Mouse (Mus musculus): ENCODE measurements around the gene Gp1bb. TPM values are rescaled to one million over a fixed set of nuclear protein-coding genes. Genes with fewer than 3 reads are reported as not detected.

Gp1bb gene
- polyA plus RNA-seq, 1 experiment, result 0.44 TPM

- H3K9me3 ChIP-seq (ENCODE audit: control insufficient read depth, low read length), result no peaks in the 10 kb centered on the region
- no peak for TF ChIP-seq TAL1 (IDR thresholded peaks at IDR 0.05; ENCODE audit: low read length)
- TF ChIP-seq GATA1 (IDR thresholded peaks at IDR 0.05; ENCODE audit: low read length), result no peak
- H3K27me3 ChIP-seq (ENCODE audit: control insufficient read depth), result peaks cover 44% of the 10 kb centered on the region
- no peaks in the 10 kb centered on the region for H3K4me1 ChIP-seq (ENCODE audit: control insufficient read depth)
- no peaks in the 10 kb centered on the region for H3K36me3 ChIP-seq (ENCODE audit: control insufficient read depth)
- no peak overlapping the region for H3K4me3 ChIP-seq (replicated peaks)
Observed at GRCm38 (mm10) chr16:18596255-18596654, 25.9 kb downstream of the Gp1bb start.

- TF ChIP-seq TAL1 (IDR thresholded peaks at IDR 0.05; ENCODE audit: low read length) (no peak), GATA1 (IDR thresholded peaks at IDR 0.05; ENCODE audit: low read length) (no peak)
- Histone ChIP-seq H3K9me3 (ENCODE audit: control insufficient read depth, low read length) (peaks cover 2% of the 10 kb centered on the region; the same call in 1 of the 2 replicates), H3K27me3 (ENCODE audit: control insufficient read depth) (peaks cover 67% of the 10 kb centered on the region), H3K4me3 (replicated peaks) (no peak overlapping the region), H3K4me1 (ENCODE audit: control insufficient read depth) (peaks cover 1% of the 10 kb centered on the region; the same call in 1 of the 2 replicates), H3K36me3 (ENCODE audit: control insufficient read depth) (no peaks in the 10 kb centered on the region)
Observed at GRCm38 (mm10) chr16:18593930-18594329, 28.3 kb downstream of the Gp1bb start.

GRCm38 (mm10) chr16:18591047-18592018 is 30.9 kb downstream of the Gp1bb start:
- peaks cover 85% of the 10 kb centered on the region for H3K27me3 ChIP-seq (ENCODE audit: control insufficient read depth)
- no peaks in the 10 kb centered on the region for H3K36me3 ChIP-seq (ENCODE audit: control insufficient read depth)
- H3K4me3 ChIP-seq (replicated peaks), result no peak overlapping the region
- H3K9me3 ChIP-seq (ENCODE audit: control insufficient read depth, low read length), result peaks cover 5% of the 10 kb centered on the region; the same call in 1 of the 2 replicates
- H3K4me1 ChIP-seq (ENCODE audit: control insufficient read depth), result peaks cover 1% of the 10 kb centered on the region; the same call in 1 of the 2 replicates
- TF ChIP-seq GATA1 (IDR thresholded peaks at IDR 0.05; ENCODE audit: low read length) (no peak), TAL1 (IDR thresholded peaks at IDR 0.05; ENCODE audit: low read length) (no peak)

GRCm38 (mm10) chr16:18589804-18590790 is 32.1 kb downstream of the Gp1bb start, which contains the start of gene Tbx1:
TSS of gene Tbx1 (minus strand) at chr16:18590671.
- TF ChIP-seq GATA1 (IDR thresholded peaks at IDR 0.05; ENCODE audit: low read length) (no peak), TAL1 (IDR thresholded peaks at IDR 0.05; ENCODE audit: low read length) (no peak)
- Histone ChIP-seq H3K9me3 (ENCODE audit: control insufficient read depth, low read length) (peaks cover 7% of the 10 kb centered on the region; the same call in 1 of the 2 replicates), H3K27me3 (ENCODE audit: control insufficient read depth) (peaks cover 94% of the 10 kb centered on the region), H3K36me3 (ENCODE audit: control insufficient read depth) (no peaks in the 10 kb centered on the region), H3K4me1 (ENCODE audit: control insufficient read depth) (peaks cover 1% of the 10 kb centered on the region; the same call in 1 of the 2 replicates), H3K4me3 (replicated peaks) (no peak within 1 kb of the TSS)

GRCm38 (mm10) chr16:18589080-18589621 is 33.1 kb downstream of the Gp1bb start:
- peaks cover 98% of the 10 kb centered on the region for H3K27me3 ChIP-seq (ENCODE audit: control insufficient read depth)
- no peak for TF ChIP-seq TAL1 (IDR thresholded peaks at IDR 0.05; ENCODE audit: low read length)
- TF ChIP-seq GATA1 (IDR thresholded peaks at IDR 0.05; ENCODE audit: low read length), result no peak
- no peak overlapping the region for H3K4me3 ChIP-seq (replicated peaks)
- H3K36me3 ChIP-seq (ENCODE audit: control insufficient read depth), result no peaks in the 10 kb centered on the region
- H3K9me3 ChIP-seq (ENCODE audit: control insufficient read depth, low read length), result peaks cover 7% of the 10 kb centered on the region; the same call in 1 of the 2 replicates
- peaks cover 1% of the 10 kb centered on the region; the same call in 1 of the 2 replicates for H3K4me1 ChIP-seq (ENCODE audit: control insufficient read depth)

GRCm38 (mm10) chr16:18588738-18589055 is 33.5 kb downstream of the Gp1bb start:
- no peak for TF ChIP-seq TAL1 (IDR thresholded peaks at IDR 0.05; ENCODE audit: low read length)
- TF ChIP-seq GATA1 (IDR thresholded peaks at IDR 0.05; ENCODE audit: low read length), result no peak
- Histone ChIP-seq H3K36me3 (ENCODE audit: control insufficient read depth) (no peaks in the 10 kb centered on the region), H3K4me1 (ENCODE audit: control insufficient read depth) (peaks cover 1% of the 10 kb centered on the region; the same call in 1 of the 2 replicates), H3K9me3 (ENCODE audit: control insufficient read depth, low read length) (peaks cover 7% of the 10 kb centered on the region; the same call in 1 of the 2 replicates), H3K27me3 (ENCODE audit: control insufficient read depth) (peaks cover 98% of the 10 kb centered on the region), H3K4me3 (replicated peaks) (no peak overlapping the region)

GRCm38 (mm10) chr16:18587847-18588737 is 34.1 kb downstream of the Gp1bb start:
- H3K27me3 ChIP-seq (ENCODE audit: control insufficient read depth), result peaks cover 98% of the 10 kb centered on the region

More at GRCm38 (mm10) chr16:18587847-18588737, 34.1 kb downstream of the Gp1bb start:
- peaks cover 7% of the 10 kb centered on the region; the same call in 1 of the 2 replicates for H3K9me3 ChIP-seq (ENCODE audit: control insufficient read depth, low read length)
- no peak overlapping the region for H3K4me3 ChIP-seq (replicated peaks)
- TF ChIP-seq GATA1 (IDR thresholded peaks at IDR 0.05; ENCODE audit: low read length), result no peak
- TF ChIP-seq TAL1 (IDR thresholded peaks at IDR 0.05; ENCODE audit: low read length), result no peak
- no peaks in the 10 kb centered on the region for H3K36me3 ChIP-seq (ENCODE audit: control insufficient read depth)
- H3K4me1 ChIP-seq (ENCODE audit: control insufficient read depth), result peaks cover 1% of the 10 kb centered on the region; the same call in 1 of the 2 replicates

Measured in erythroblast, embryonic 14.5 days (primary cell).